Mouse (Mus musculus) G1E (cell line): Measurements from ENCODE around the gene Hspd1. TPM values are rescaled to one million over a fixed set of nuclear protein-coding genes. Genes with fewer than 3 reads are reported as not detected.
"Not testable (repeated sequence)": the region's sequence is repeated elsewhere in the genome, so short reads cannot be mapped to it uniquely, and the experiment has no call there.

ENCODE experiments used
- ATAC-seq: 2 replicates; pipeline ENCODE4 v1.8.0; 2016; ENCODE audit warnings: mild to moderate bottlenecking; ENCODE audit not compliant: insufficient number of reproducible peaks, poor library complexity, low FRiP score, severe bottlenecking; ENCODE audit errors: extremely low read depth
- DNase-seq: peaks from one replicate; pipeline ENCODE4 v3.0.0; 2012; ENCODE audit warnings: low spot score
- H3K27me3 ChIP-seq: 2 replicates; pipeline ENCODE4 v1.6.1; 2012; ENCODE audit warnings: mild to moderate bottlenecking, low read length, inconsistent platforms; ENCODE audit not compliant: insufficient read depth
- H3K36me3 ChIP-seq: replicated peaks from 2 replicates; pipeline ENCODE3; 2012; ENCODE audit warnings: mild to moderate bottlenecking, inconsistent platforms
- H3K4me1 ChIP-seq: 2 replicates; pipeline ENCODE4 v1.6.1; 2012; ENCODE audit warnings: low read depth, low read length, inconsistent platforms, mixed read lengths; ENCODE audit not compliant: insufficient read depth
- H3K4me3 ChIP-seq: 2 replicates; pipeline ENCODE4 v1.5.1; 2012; ENCODE audit warnings: low read depth, mild to moderate bottlenecking, inconsistent platforms, low read length, moderate library complexity, mixed read lengths
- H3K9me3 ChIP-seq: replicated peaks from 2 replicates; pipeline ENCODE4 v1.6.1; 2012; ENCODE audit warnings: inconsistent platforms
- CTCF ChIP-seq: IDR thresholded peaks from 2 replicates; pipeline ENCODE4 v1.5.1; 2012; ENCODE audit warnings: low read depth, low read length, inconsistent platforms, mixed read lengths
- GATA1 ChIP-seq: IDR thresholded peaks from 2 replicates; pipeline ENCODE4 v1.6.1; 2012; ENCODE audit warnings: borderline replicate concordance, low read length, inconsistent platforms, mixed read lengths
- GATA2 ChIP-seq: IDR thresholded peaks from 2 replicates; pipeline ENCODE4 v1.6.1; 2012; ENCODE audit warnings: low read depth, low read length, inconsistent platforms, borderline replicate concordance
- POLR2AphosphoS5 ChIP-seq: IDR thresholded peaks from 2 replicates; pipeline ENCODE4 v1.6.1; 2012; ENCODE audit warnings: low read depth, low read length, inconsistent platforms; ENCODE audit not compliant: insufficient replicate concordance
- TAL1 ChIP-seq: conservative IDR thresholded peaks from 2 replicates; pipeline ENCODE4 v1.6.1; 2012; ENCODE audit warnings: low read depth, low read length, inconsistent platforms, mixed read lengths
- polyA plus RNA-seq: library from polyadenylated mRNA; stranded (reverse); fragments of >175 nt; gene quantifications from 2 replicates; pipeline ENCODE4 v1.2.3, GENCODE M21; 2012
- total RNA-seq, 2 experiments: library from RNA; stranded (forward) in 1 of 2; stranded (reverse) in 1 of 2; fragments of 200-1000 nt in 1 of 2; fragments of >200 nt in 1 of 2; fragmentation: Nextera tagmentation in 1 of 2; gene quantifications; 2 replicates each; pipeline ENCODE4 v1.2.3; 2014 to 2017

Hspd1 gene
- total and polyA plus RNA-seq, 3 experiments, result 116 to 812 (median 273) TPM

- Histone ChIP-seq H3K4me1 (peaks cover 33% of the 10 kb centered on the region), H3K4me3 (peak within 1 kb of the TSS; percentile 98), H3K9me3 (no peaks in the 10 kb centered on the region), H3K27me3 (no peaks in the 10 kb centered on the region), H3K36me3 (peaks cover 24% of the 10 kb centered on the region)
- ATAC-seq (peak; percentile 85), DNase-seq (peak; percentile 96)
- TF ChIP-seq GATA1, result no peak
- no peak for TF ChIP-seq CTCF
- TF ChIP-seq GATA2, result no peak
- TF ChIP-seq POLR2AphosphoS5, result no peak
- TF ChIP-seq TAL1, result no peak
Measured at GRCm38 (mm10) chr1:55130943-55131401, 42.9 kb upstream of the Hspd1 start, which contains the start of gene Mob4. Mob4 (plus strand) TSS chr1:55131231.

GRCm38 (mm10) chr1:55130190-55130916 is 42.3 kb upstream of the Hspd1 start:
- no peak for TF ChIP-seq TAL1
- TF ChIP-seq GATA2, result no peak
- no peak for TF ChIP-seq GATA1
- no peak for TF ChIP-seq POLR2AphosphoS5
- no peak for TF ChIP-seq CTCF
- DNase-seq (no peak), ATAC-seq (0 out of 2 replicates have a peak, but pooled peaks have one; percentile 2)
- Histone ChIP-seq H3K36me3 (peaks cover 18% of the 10 kb centered on the region), H3K27me3 (no peaks in the 10 kb centered on the region), H3K4me3 (peak overlapping the region; percentile 98), H3K4me1 (peaks cover 33% of the 10 kb centered on the region), H3K9me3 (no peaks in the 10 kb centered on the region)

- no peak for ATAC-seq
- Histone ChIP-seq H3K27me3 (no peaks in the 10 kb centered on the region), H3K36me3 (peaks cover 13% of the 10 kb centered on the region), H3K9me3 (no peaks in the 10 kb centered on the region), H3K4me3 (no peak overlapping the region), H3K4me1 (peaks cover 33% of the 10 kb centered on the region)
- TF ChIP-seq GATA2 (no peak), TAL1 (no peak), GATA1 (no peak), CTCF (no peak), POLR2AphosphoS5 (no peak)
- peak; percentile 10 for DNase-seq
Measured at GRCm38 (mm10) chr1:55129716-55130115, 41.7 kb upstream of the Hspd1 start.

GRCm38 (mm10) chr1:55124136-55124535 is 36.1 kb upstream of the Hspd1 start:
- H3K4me1 ChIP-seq, ATAC-seq, H3K36me3 ChIP-seq, DNase-seq, H3K9me3 ChIP-seq, H3K4me3 ChIP-seq: not testable (repeated sequence)
- H3K27me3 ChIP-seq, result peaks cover 14% of the 10 kb centered on the region

GRCm38 (mm10) chr1:55123561-55123960 is 35.5 kb upstream of the Hspd1 start:
- TF ChIP-seq TAL1, result no peak
- TF ChIP-seq CTCF, result no peak
- no peak for TF ChIP-seq GATA1
- no peak for TF ChIP-seq GATA2
- no peak for TF ChIP-seq POLR2AphosphoS5
- DNase-seq (no peak), ATAC-seq (no peak)
- H3K9me3 ChIP-seq, result peaks cover 5% of the 10 kb centered on the region
- H3K36me3 ChIP-seq, result no peaks in the 10 kb centered on the region
- H3K4me3 ChIP-seq, result no peak overlapping the region
- peaks cover 2% of the 10 kb centered on the region; the same call in 1 of the 2 replicates for H3K4me1 ChIP-seq
- H3K27me3 ChIP-seq, result peaks cover 14% of the 10 kb centered on the region

GRCm38 (mm10) chr1:55123046-55123445 is 35.0 kb upstream of the Hspd1 start:
- no peak for DNase-seq
- no peak for ATAC-seq
- TF ChIP-seq GATA1 (no peak), GATA2 (no peak), CTCF (no peak), POLR2AphosphoS5 (no peak), TAL1 (no peak)

More at GRCm38 (mm10) chr1:55123046-55123445, 35.0 kb upstream of the Hspd1 start:
- peaks cover 14% of the 10 kb centered on the region for H3K27me3 ChIP-seq
- H3K4me1 ChIP-seq, result no peaks in the 10 kb centered on the region; the same call in 1 of the 2 replicates
- peaks cover 5% of the 10 kb centered on the region for H3K9me3 ChIP-seq
- no peak overlapping the region for H3K4me3 ChIP-seq
- H3K36me3 ChIP-seq, result no peaks in the 10 kb centered on the region
